Mouse (Mus musculus) forebrain, embryonic 12.5 days (tissue): ENCODE results near the gene Trpm3. TPM values are rescaled to one million over a fixed set of nuclear protein-coding genes. Genes with fewer than 3 reads are reported as not detected.

Experiments
- ATAC-seq: fragments of 200-750 bp; cut with Nextera tagmentation; 2 replicates; pipeline ENCODE4 v1.8.0; 2017; ENCODE audit warnings: moderate TSS enrichment; ENCODE audit not compliant: low FRiP score
- H3K27ac ChIP-seq: fragments of 300-500 bp; sonication (generic); 2 replicates; pipeline ENCODE4 v1.5.1; 2016; ENCODE audit warnings: mild to moderate bottlenecking
- H3K27me3 ChIP-seq: fragments of 300-500 bp; sonication (generic); 2 replicates; pipeline ENCODE4 v1.6.1; 2016; ENCODE audit warnings: mild to moderate bottlenecking
- H3K36me3 ChIP-seq: fragments of 300-500 bp; sonication (generic); replicated peaks from 2 replicates; pipeline ENCODE4 v1.6.1; 2016; ENCODE audit warnings: mild to moderate bottlenecking
- H3K4me1 ChIP-seq: fragments of 300-500 bp; sonication (generic); 2 replicates; pipeline ENCODE4 v1.6.1; 2016
- H3K4me2 ChIP-seq: fragments of 300-500 bp; sonication (generic); 2 replicates; pipeline ENCODE4 v1.6.1; 2016; ENCODE audit warnings: mild to moderate bottlenecking, moderate library complexity
- H3K4me3 ChIP-seq: fragments of 300-500 bp; sonication (generic); replicated peaks from 2 replicates; pipeline ENCODE4 v1.5.1; 2016; ENCODE audit warnings: mild to moderate bottlenecking
- H3K9ac ChIP-seq: fragments of 300-500 bp; sonication (generic); 2 replicates; pipeline ENCODE4 v1.6.1; 2016; ENCODE audit warnings: mild to moderate bottlenecking
- H3K9me3 ChIP-seq: fragments of 300-500 bp; sonication (generic); 2 replicates; pipeline ENCODE4 v1.6.1; 2016
- WGBS: fragments of 180-500 bp; shearing (Covaris S2); methylation state at CpG from one replicate; pipeline ENCODE4 v1.1.7; 2016; 5-methylcytosine and 5-hydroxymethylcytosine counted together
- polyA plus RNA-seq: library from polyadenylated mRNA; unstranded; fragments of >200 nt; fragmentation: Nextera tagmentation; extraction: Ambion mirVana; gene quantifications from 2 replicates; pipeline ENCODE4 v1.2.1, GENCODE M21; 2016

Gene Trpm3
- polyA plus RNA-seq, 1 experiment from 2014 or later = 16.6 TPM

GRCm38 (mm10) chr19:22189716-22190115 lies 50.9 kb downstream of the Trpm3 start:
- ATAC-seq = peak; percentile 71; the same call in 1 of the 2 replicates
- no peak overlapping the region for H3K4me3 ChIP-seq
- WGBS = 69% methylated on average over 1 of the region's 1 CpGs
- no peaks in the 10 kb centered on the region for H3K27me3 ChIP-seq
- no peaks in the 10 kb centered on the region for H3K36me3 ChIP-seq
- no peak overlapping the region for H3K9ac ChIP-seq
- no peak overlapping the region for H3K27ac ChIP-seq
- no peaks in the 10 kb centered on the region for H3K9me3 ChIP-seq
- no peak overlapping the region for H3K4me2 ChIP-seq
- H3K4me1 ChIP-seq = peaks cover 3% of the 10 kb centered on the region; the same call in 1 of the 2 replicates

GRCm38 (mm10) chr19:22222520-22222919 lies 83.7 kb downstream of the Trpm3 start:
- Histone ChIP-seq H3K9ac (no peak overlapping the region), H3K36me3 (no peaks in the 10 kb centered on the region), H3K9me3 (no peaks in the 10 kb centered on the region), H3K4me2 (no peak overlapping the region), H3K27me3 (no peaks in the 10 kb centered on the region), H3K27ac (no peak overlapping the region), H3K4me1 (0 out of 2 replicates have a peak, but pooled peaks cover 3% of the 10 kb centered on the region), H3K4me3 (no peak overlapping the region)
- peak; percentile 23; the same call in 1 of the 2 replicates for ATAC-seq
- 58% methylated on average over 2 of the region's 2 CpGs for WGBS

GRCm38 (mm10) chr19:22234187-22234586 lies 95.3 kb downstream of the Trpm3 start:
- Histone ChIP-seq H3K36me3 (no peaks in the 10 kb centered on the region), H3K9me3 (no peaks in the 10 kb centered on the region), H3K4me2 (no peak overlapping the region), H3K9ac (no peak overlapping the region), H3K27me3 (no peaks in the 10 kb centered on the region), H3K27ac (no peak overlapping the region), H3K4me1 (no peaks in the 10 kb centered on the region), H3K4me3 (no peak overlapping the region)
- ATAC-seq = no peak

GRCm38 (mm10) chr19:22249076-22249475 lies 110.2 kb downstream of the Trpm3 start:
- Histone ChIP-seq H3K4me1 (no peaks in the 10 kb centered on the region), H3K9ac (no peak overlapping the region), H3K27ac (no peak overlapping the region), H3K4me2 (no peak overlapping the region), H3K4me3 (no peak overlapping the region), H3K27me3 (no peaks in the 10 kb centered on the region), H3K9me3 (no peaks in the 10 kb centered on the region), H3K36me3 (no peaks in the 10 kb centered on the region)
- no peak for ATAC-seq
- 88% methylated on average over 6 of the region's 6 CpGs for WGBS

- no peak overlapping the region for H3K9ac ChIP-seq
- H3K9me3 ChIP-seq = no peaks in the 10 kb centered on the region
- H3K4me2 ChIP-seq = no peak overlapping the region
- no peak overlapping the region for H3K27ac ChIP-seq
- H3K36me3 ChIP-seq = no peaks in the 10 kb centered on the region
- ATAC-seq = no peak
- no peaks in the 10 kb centered on the region for H3K4me1 ChIP-seq
- WGBS = 72% methylated on average over 5 of the region's 5 CpGs
- H3K27me3 ChIP-seq = no peaks in the 10 kb centered on the region
- H3K4me3 ChIP-seq = no peak overlapping the region
Measured at GRCm38 (mm10) chr19:22272916-22273315, 134.1 kb downstream of the Trpm3 start.

- Histone ChIP-seq H3K9ac (no peak overlapping the region), H3K36me3 (no peaks in the 10 kb centered on the region), H3K9me3 (no peaks in the 10 kb centered on the region), H3K27ac (no peak overlapping the region), H3K4me2 (no peak overlapping the region), H3K4me1 (no peaks in the 10 kb centered on the region), H3K4me3 (no peak overlapping the region), H3K27me3 (no peaks in the 10 kb centered on the region)
- 83% methylated on average over 3 of the region's 3 CpGs for WGBS
- ATAC-seq = no peak
Measured at GRCm38 (mm10) chr19:22284651-22285050, 145.8 kb downstream of the Trpm3 start.

GRCm38 (mm10) chr19:22292671-22293070 lies 153.8 kb downstream of the Trpm3 start:
- no peak overlapping the region for H3K9ac ChIP-seq
- H3K27ac ChIP-seq = no peak overlapping the region
- no peaks in the 10 kb centered on the region for H3K9me3 ChIP-seq
- H3K4me1 ChIP-seq = no peaks in the 10 kb centered on the region
- ATAC-seq = no peak
- H3K36me3 ChIP-seq = no peaks in the 10 kb centered on the region
- H3K4me2 ChIP-seq = no peak overlapping the region
- no peak overlapping the region for H3K4me3 ChIP-seq
- no peaks in the 10 kb centered on the region for H3K27me3 ChIP-seq
- 89% methylated on average over 6 of the region's 6 CpGs for WGBS

GRCm38 (mm10) chr19:22300906-22301305 lies 162.1 kb downstream of the Trpm3 start:
- H3K27me3 ChIP-seq = 0 out of 2 replicates have a peak, but pooled peaks cover 5% of the 10 kb centered on the region
- H3K9ac ChIP-seq = no peak overlapping the region
- ATAC-seq = no peak
- WGBS = 39% methylated on average over 2 of the region's 2 CpGs
- no peak overlapping the region for H3K4me2 ChIP-seq
- no peak overlapping the region for H3K27ac ChIP-seq
- no peaks in the 10 kb centered on the region for H3K36me3 ChIP-seq
- peaks cover 14% of the 10 kb centered on the region for H3K4me1 ChIP-seq
- no peak overlapping the region for H3K4me3 ChIP-seq
- no peaks in the 10 kb centered on the region for H3K9me3 ChIP-seq

GRCm38 (mm10) chr19:22303021-22303951 lies 164.4 kb downstream of the Trpm3 start:
- Histone ChIP-seq H3K9me3 (no peaks in the 10 kb centered on the region), H3K9ac (no peak overlapping the region), H3K4me2 (peak overlapping the region; percentile 50), H3K36me3 (no peaks in the 10 kb centered on the region), H3K4me1 (peaks cover 14% of the 10 kb centered on the region), H3K4me3 (no peak overlapping the region; the same call in 1 of the 2 replicates), H3K27ac (no peak overlapping the region), H3K27me3 (0 out of 2 replicates have a peak, but pooled peaks cover 5% of the 10 kb centered on the region)
- 28% methylated on average over 17 of the region's 17 CpGs for WGBS
- peak; percentile 36; the same call in 1 of the 2 replicates for ATAC-seq

- H3K27ac ChIP-seq = no peak overlapping the region
- H3K9ac ChIP-seq = no peak overlapping the region
- H3K9me3 ChIP-seq = no peaks in the 10 kb centered on the region
- WGBS = 2% methylated on average over 16 of the region's 18 CpGs
- H3K4me1 ChIP-seq = peaks cover 14% of the 10 kb centered on the region
- H3K4me2 ChIP-seq = peak overlapping the region; percentile 50
- peak overlapping the region; percentile 28 for H3K4me3 ChIP-seq
- peak; percentile 77 for ATAC-seq
- H3K27me3 ChIP-seq = 0 out of 2 replicates have a peak, but pooled peaks cover 5% of the 10 kb centered on the region
- H3K36me3 ChIP-seq = no peaks in the 10 kb centered on the region
Measured at GRCm38 (mm10) chr19:22303952-22304655, 165.3 kb downstream of the Trpm3 start.

- Histone ChIP-seq H3K27ac (no peak overlapping the region), H3K4me1 (peaks cover 11% of the 10 kb centered on the region), H3K4me2 (no peak overlapping the region), H3K4me3 (no peak overlapping the region), H3K9ac (no peak overlapping the region), H3K27me3 (0 out of 2 replicates have a peak, but pooled peaks cover 5% of the 10 kb centered on the region), H3K9me3 (no peaks in the 10 kb centered on the region), H3K36me3 (no peaks in the 10 kb centered on the region)
- ATAC-seq = no peak
- WGBS = 96% methylated on average over 2 of the region's 2 CpGs
Measured at GRCm38 (mm10) chr19:22308081-22308480, 169.2 kb downstream of the Trpm3 start.

- Histone ChIP-seq H3K4me2 (no peak overlapping the region), H3K36me3 (no peaks in the 10 kb centered on the region), H3K4me3 (no peak overlapping the region), H3K9ac (no peak overlapping the region), H3K27ac (no peak overlapping the region), H3K27me3 (no peaks in the 10 kb centered on the region), H3K4me1 (no peaks in the 10 kb centered on the region), H3K9me3 (no peaks in the 10 kb centered on the region)
- WGBS = 87% methylated on average over 4 of the region's 4 CpGs
- ATAC-seq = no peak
Measured at GRCm38 (mm10) chr19:22317306-22317705, 178.5 kb downstream of the Trpm3 start.
